Mouse (Mus musculus): ENCODE measurements around the gene Rasd1. TPM values are rescaled to one million over a fixed set of nuclear protein-coding genes. Genes with fewer than 3 reads are reported as not detected.
A peak's percentile ranks its signal among the peaks of the same experiment; 100 is the strongest.

Gene Rasd1
- polyA plus RNA-seq, 1 experiment from 2014 or later = 0.51 TPM

DNA sequence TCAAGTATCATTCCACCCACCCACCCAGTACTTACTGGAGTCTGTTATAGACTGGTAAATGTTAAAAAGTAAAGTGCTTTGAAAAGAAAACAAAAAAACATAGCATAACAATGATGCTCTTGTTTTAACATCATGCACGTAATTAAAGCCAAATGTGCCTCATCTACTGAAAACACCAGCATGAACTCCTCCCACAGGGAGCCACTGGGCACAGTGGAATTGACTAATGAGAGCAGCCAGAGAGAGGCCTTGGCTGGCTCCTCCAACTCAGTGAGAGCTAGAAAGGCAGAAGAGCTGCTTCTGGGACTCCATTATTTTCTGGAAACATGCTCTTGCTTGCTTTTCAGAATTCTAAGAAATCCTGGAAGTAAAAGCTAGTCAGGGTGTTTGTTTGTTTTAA is 24.7 kb upstream of the Rasd1 start:
- Histone ChIP-seq H3K4me1 (replicated peaks; ENCODE audit: control insufficient read depth, insufficient read depth, low read length) (no peaks in the 10 kb centered on the region), H3K27me3 (replicated peaks; ENCODE audit: control insufficient read depth, insufficient read depth, low read length) (no peaks in the 10 kb centered on the region), H3K27ac (ENCODE audit: low read length) (no peak overlapping the region), H3K36me3 (ENCODE audit: control insufficient read depth, insufficient read depth) (no peaks in the 10 kb centered on the region), H3K4me3 (replicated peaks; ENCODE audit: low read length) (no peak overlapping the region), H3K4me2 (ENCODE audit: low read length) (no peak overlapping the region), H3K9ac (replicated peaks; ENCODE audit: low read depth, low read length) (no peak overlapping the region), H3K9me3 (ENCODE audit: control insufficient read depth, low read length) (no peaks in the 10 kb centered on the region)
- ATAC-seq = no peak
- WGBS = 67% methylated on average over 1 of the region's 1 CpGs

- no peak overlapping the region for H3K4me2 ChIP-seq (ENCODE audit: low read length)
- no peak overlapping the region for H3K4me3 ChIP-seq (replicated peaks; ENCODE audit: low read length)
- no peak for ATAC-seq
- no peaks in the 10 kb centered on the region for H3K9me3 ChIP-seq (ENCODE audit: control insufficient read depth, low read length)
- no peak overlapping the region for H3K27ac ChIP-seq (ENCODE audit: low read length)
- H3K36me3 ChIP-seq (ENCODE audit: control insufficient read depth, insufficient read depth) = no peaks in the 10 kb centered on the region
- H3K27me3 ChIP-seq (replicated peaks; ENCODE audit: control insufficient read depth, insufficient read depth, low read length) = no peaks in the 10 kb centered on the region
- H3K9ac ChIP-seq (replicated peaks; ENCODE audit: low read depth, low read length) = no peak overlapping the region
- H3K4me1 ChIP-seq (replicated peaks; ENCODE audit: control insufficient read depth, insufficient read depth, low read length) = no peaks in the 10 kb centered on the region
- WGBS = 84% methylated on average over 5 of the region's 5 CpGs
Observed at GRCm38 (mm10) chr11:59977831-59978230, 13.1 kb upstream of the Rasd1 start.

DNA sequence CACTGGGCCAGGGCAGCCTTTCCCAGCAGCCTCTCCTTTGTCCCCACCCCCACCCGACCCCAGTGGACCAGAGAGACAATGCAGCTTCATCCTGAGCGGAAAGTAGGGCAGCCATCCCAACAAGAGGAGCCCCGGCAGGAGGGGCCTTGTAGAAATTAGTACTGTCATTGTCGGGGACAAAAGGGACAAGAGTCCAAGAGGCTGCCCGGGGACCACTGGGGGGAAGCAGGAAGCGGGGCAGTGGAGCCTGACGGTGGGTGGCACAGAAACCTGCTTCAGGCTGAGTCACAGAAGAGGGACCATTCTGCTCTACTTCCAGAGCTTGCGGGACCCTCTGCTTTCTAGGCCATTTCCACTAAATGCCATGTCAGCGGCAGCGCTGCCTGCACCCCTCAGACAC is 10.5 kb upstream of the Rasd1 start:
- H3K4me1 ChIP-seq (replicated peaks; ENCODE audit: control insufficient read depth, insufficient read depth, low read length) = no peaks in the 10 kb centered on the region
- no peak overlapping the region for H3K4me3 ChIP-seq (replicated peaks; ENCODE audit: low read length)
- H3K27ac ChIP-seq (ENCODE audit: low read length) = no peak overlapping the region
- WGBS = 27% methylated on average over 10 of the region's 10 CpGs
- no peaks in the 10 kb centered on the region for H3K9me3 ChIP-seq (ENCODE audit: control insufficient read depth, low read length)
- no peaks in the 10 kb centered on the region for H3K27me3 ChIP-seq (replicated peaks; ENCODE audit: control insufficient read depth, insufficient read depth, low read length)
- ATAC-seq = no peak
- no peak overlapping the region for H3K4me2 ChIP-seq (ENCODE audit: low read length)
- H3K36me3 ChIP-seq (ENCODE audit: control insufficient read depth, insufficient read depth) = no peaks in the 10 kb centered on the region
- no peak overlapping the region for H3K9ac ChIP-seq (replicated peaks; ENCODE audit: low read depth, low read length)

GRCm38 (mm10) chr11:59973389-59973788 is 8.6 kb upstream of the Rasd1 start:
- WGBS = 78% methylated on average over 5 of the region's 5 CpGs
- Histone ChIP-seq H3K4me3 (replicated peaks; ENCODE audit: low read length) (no peak overlapping the region), H3K36me3 (ENCODE audit: control insufficient read depth, insufficient read depth) (no peaks in the 10 kb centered on the region), H3K9ac (replicated peaks; ENCODE audit: low read depth, low read length) (no peak overlapping the region), H3K4me1 (replicated peaks; ENCODE audit: control insufficient read depth, insufficient read depth, low read length) (no peaks in the 10 kb centered on the region), H3K27ac (ENCODE audit: low read length) (no peak overlapping the region), H3K27me3 (replicated peaks; ENCODE audit: control insufficient read depth, insufficient read depth, low read length) (no peaks in the 10 kb centered on the region), H3K4me2 (ENCODE audit: low read length) (no peak overlapping the region), H3K9me3 (ENCODE audit: control insufficient read depth, low read length) (no peaks in the 10 kb centered on the region)
- no peak for ATAC-seq

DNA sequence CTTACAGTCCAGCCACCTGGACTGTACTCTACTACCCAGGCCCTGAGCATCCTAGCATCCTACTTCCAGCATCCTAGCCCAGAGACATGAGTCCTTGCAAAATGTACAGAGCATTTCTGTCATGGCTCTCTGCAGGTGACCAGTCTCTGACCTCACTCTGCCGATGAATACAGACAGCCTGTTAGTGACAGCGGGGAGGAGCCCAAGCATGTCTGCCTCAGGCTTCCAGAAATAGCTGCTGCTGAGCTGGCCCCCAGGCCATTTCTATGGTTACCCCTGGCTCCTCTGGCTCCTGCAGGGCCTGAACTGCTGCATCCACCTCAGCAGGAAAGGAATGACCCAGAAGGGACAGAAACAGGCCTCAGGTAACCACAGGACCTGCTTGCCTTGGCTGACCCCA is 6.9 kb upstream of the Rasd1 start:
- no peak for ATAC-seq
- no peaks in the 10 kb centered on the region for H3K9me3 ChIP-seq (ENCODE audit: control insufficient read depth, low read length)
- 61% methylated on average over 2 of the region's 2 CpGs for WGBS

DNA sequence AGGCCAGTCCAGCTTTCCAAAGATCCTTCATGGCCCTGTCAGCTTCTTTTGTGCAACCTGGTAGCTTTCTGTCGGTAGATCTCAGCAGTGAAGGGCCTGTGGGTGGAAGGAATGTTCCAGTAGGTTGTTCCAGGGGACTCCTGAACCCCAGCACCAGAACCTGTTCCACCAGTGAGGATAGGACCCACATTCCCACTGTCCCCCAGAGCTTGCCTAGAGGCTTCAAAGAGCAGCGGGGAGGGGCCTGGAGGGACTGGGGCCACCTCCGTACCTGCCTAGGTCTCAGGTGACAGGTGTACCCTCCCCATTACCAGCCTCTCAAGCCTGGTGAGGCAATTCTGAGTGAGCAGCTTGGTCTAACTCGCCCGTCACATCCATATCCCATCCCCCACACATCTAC is 6.0 kb upstream of the Rasd1 start:
- WGBS = 83% methylated on average over 5 of the region's 5 CpGs
- Histone ChIP-seq H3K4me3 (replicated peaks; ENCODE audit: low read length) (no peak overlapping the region), H3K27ac (ENCODE audit: low read length) (no peak overlapping the region), H3K9ac (replicated peaks; ENCODE audit: low read depth, low read length) (no peak overlapping the region), H3K36me3 (ENCODE audit: control insufficient read depth, insufficient read depth) (no peaks in the 10 kb centered on the region), H3K4me1 (replicated peaks; ENCODE audit: control insufficient read depth, insufficient read depth, low read length) (no peaks in the 10 kb centered on the region), H3K4me2 (ENCODE audit: low read length) (no peak overlapping the region), H3K27me3 (replicated peaks; ENCODE audit: control insufficient read depth, insufficient read depth, low read length) (no peaks in the 10 kb centered on the region), H3K9me3 (ENCODE audit: control insufficient read depth, low read length) (no peaks in the 10 kb centered on the region)
- ATAC-seq = no peak

More for the DNA sequence above, 6.9 kb upstream of the Rasd1 start:
- Histone ChIP-seq H3K36me3 (ENCODE audit: control insufficient read depth, insufficient read depth) (no peaks in the 10 kb centered on the region), H3K27me3 (replicated peaks; ENCODE audit: control insufficient read depth, insufficient read depth, low read length) (no peaks in the 10 kb centered on the region), H3K27ac (ENCODE audit: low read length) (no peak overlapping the region), H3K4me3 (replicated peaks; ENCODE audit: low read length) (no peak overlapping the region), H3K9ac (replicated peaks; ENCODE audit: low read depth, low read length) (no peak overlapping the region), H3K4me2 (ENCODE audit: low read length) (no peak overlapping the region), H3K4me1 (replicated peaks; ENCODE audit: control insufficient read depth, insufficient read depth, low read length) (no peaks in the 10 kb centered on the region)

GRCm38 (mm10) chr11:59967765-59968164 is 3.0 kb upstream of the Rasd1 start:
- no peak for ATAC-seq
- no peak overlapping the region for H3K4me2 ChIP-seq (ENCODE audit: low read length)
- H3K4me1 ChIP-seq (replicated peaks; ENCODE audit: control insufficient read depth, insufficient read depth, low read length) = peaks cover 20% of the 10 kb centered on the region
- H3K27me3 ChIP-seq (replicated peaks; ENCODE audit: control insufficient read depth, insufficient read depth, low read length) = peaks cover 11% of the 10 kb centered on the region
- H3K36me3 ChIP-seq (ENCODE audit: control insufficient read depth, insufficient read depth) = no peaks in the 10 kb centered on the region
- WGBS = 84% methylated on average over 1 of the region's 1 CpGs
- H3K4me3 ChIP-seq (replicated peaks; ENCODE audit: low read length) = no peak overlapping the region
- H3K27ac ChIP-seq (ENCODE audit: low read length) = no peak overlapping the region
- H3K9ac ChIP-seq (replicated peaks; ENCODE audit: low read depth, low read length) = no peak overlapping the region
- H3K9me3 ChIP-seq (ENCODE audit: control insufficient read depth, low read length) = no peaks in the 10 kb centered on the region

GRCm38 (mm10) chr11:59966102-59966483 is 1.3 kb upstream of the Rasd1 start:
- Histone ChIP-seq H3K36me3 (ENCODE audit: control insufficient read depth, insufficient read depth) (peaks cover 8% of the 10 kb centered on the region; the same call in 1 of the 2 replicates), H3K4me1 (replicated peaks; ENCODE audit: control insufficient read depth, insufficient read depth, low read length) (peaks cover 20% of the 10 kb centered on the region), H3K4me2 (ENCODE audit: low read length) (no peak overlapping the region), H3K9ac (replicated peaks; ENCODE audit: low read depth, low read length) (no peak overlapping the region), H3K27me3 (replicated peaks; ENCODE audit: control insufficient read depth, insufficient read depth, low read length) (peaks cover 14% of the 10 kb centered on the region), H3K4me3 (replicated peaks; ENCODE audit: low read length) (no peak overlapping the region), H3K27ac (ENCODE audit: low read length) (no peak overlapping the region), H3K9me3 (ENCODE audit: control insufficient read depth, low read length) (no peaks in the 10 kb centered on the region)
- WGBS = 74% methylated on average over 4 of the region's 4 CpGs
- ATAC-seq = no peak

DNA sequence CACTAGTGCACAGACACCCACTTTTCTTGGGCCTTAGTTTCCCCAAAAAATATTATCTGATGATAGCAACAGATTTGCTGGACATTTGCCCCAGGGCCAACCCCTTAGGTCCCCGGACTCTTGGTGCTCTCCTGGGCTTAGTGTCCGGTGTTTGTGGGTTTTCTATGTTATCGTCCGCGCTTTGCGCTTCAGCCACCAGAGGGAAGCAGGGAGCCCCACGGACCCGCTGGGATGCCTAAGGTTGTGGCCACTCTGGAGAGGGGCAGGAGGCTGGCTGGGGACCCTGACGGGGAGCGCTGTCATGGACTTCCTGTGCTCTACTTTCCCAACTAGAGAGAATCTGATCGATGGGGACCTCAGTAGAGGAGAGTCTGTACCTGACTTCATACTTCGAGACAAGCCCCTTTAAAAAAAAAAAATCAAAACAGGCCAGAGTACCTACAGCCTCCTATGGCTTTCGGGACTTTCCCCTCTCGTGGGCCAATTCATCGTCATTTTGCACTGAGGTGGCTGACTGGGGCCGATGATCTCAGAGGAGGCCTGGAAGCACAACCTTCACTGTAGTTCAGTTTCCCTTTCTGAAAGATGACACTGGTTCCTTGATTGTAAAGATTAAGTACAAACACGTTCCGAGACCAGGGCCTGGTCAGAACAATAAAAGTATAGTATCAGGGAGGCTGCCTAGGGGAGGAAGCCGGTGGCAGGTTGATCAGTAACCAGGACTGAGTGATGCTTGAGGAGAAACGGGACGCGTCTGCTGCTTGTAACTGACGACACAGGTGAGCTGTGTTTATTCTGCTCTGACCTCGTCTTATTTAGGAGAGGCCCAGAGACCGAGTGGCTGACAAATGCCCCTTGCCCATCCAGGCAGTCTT is 720 bp upstream of the Rasd1 start:
- Histone ChIP-seq H3K9ac (replicated peaks; ENCODE audit: low read depth, low read length) (peak overlapping the region; percentile 47), H3K4me1 (replicated peaks; ENCODE audit: control insufficient read depth, insufficient read depth, low read length) (peaks cover 20% of the 10 kb centered on the region), H3K36me3 (ENCODE audit: control insufficient read depth, insufficient read depth) (peaks cover 10% of the 10 kb centered on the region; the same call in 1 of the 2 replicates), H3K27ac (ENCODE audit: low read length) (no peak overlapping the region), H3K9me3 (ENCODE audit: control insufficient read depth, low read length) (no peaks in the 10 kb centered on the region), H3K4me2 (ENCODE audit: low read length) (peak overlapping the region; percentile 92), H3K4me3 (replicated peaks; ENCODE audit: low read length) (peak overlapping the region; percentile 46), H3K27me3 (replicated peaks; ENCODE audit: control insufficient read depth, insufficient read depth, low read length) (peaks cover 14% of the 10 kb centered on the region)
- ATAC-seq = peak; percentile 64
- WGBS = 34% methylated on average over 25 of the region's 25 CpGs

Measured in forebrain, embryonic 16.5 days (tissue).